Mouse (Mus musculus): ENCODE results near the gene Hebp2.

The Hebp2 gene

DNA sequence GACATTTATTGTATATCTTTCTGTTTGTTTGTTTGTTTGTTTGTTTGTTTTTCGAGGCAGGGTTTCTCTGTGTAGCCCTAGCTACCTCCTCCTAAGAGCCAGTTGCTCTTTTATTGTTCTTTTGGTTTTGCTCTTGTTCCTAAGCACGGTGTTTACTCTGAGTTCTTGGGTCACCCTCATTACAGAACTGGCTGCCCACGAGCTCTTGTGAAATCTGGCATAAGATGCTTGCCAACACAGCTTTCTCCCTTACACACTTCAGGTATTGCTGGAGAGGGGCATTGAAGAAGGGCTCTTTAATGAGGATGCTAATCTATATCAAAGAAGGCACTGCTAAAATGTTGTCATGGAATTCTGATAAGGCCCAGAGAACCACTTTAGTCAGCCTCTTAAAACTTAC lies 35.2 kb downstream of the Hebp2 start:
- no peak for DNase-seq (ENCODE audit: low read depth, low spot score)

DNA sequence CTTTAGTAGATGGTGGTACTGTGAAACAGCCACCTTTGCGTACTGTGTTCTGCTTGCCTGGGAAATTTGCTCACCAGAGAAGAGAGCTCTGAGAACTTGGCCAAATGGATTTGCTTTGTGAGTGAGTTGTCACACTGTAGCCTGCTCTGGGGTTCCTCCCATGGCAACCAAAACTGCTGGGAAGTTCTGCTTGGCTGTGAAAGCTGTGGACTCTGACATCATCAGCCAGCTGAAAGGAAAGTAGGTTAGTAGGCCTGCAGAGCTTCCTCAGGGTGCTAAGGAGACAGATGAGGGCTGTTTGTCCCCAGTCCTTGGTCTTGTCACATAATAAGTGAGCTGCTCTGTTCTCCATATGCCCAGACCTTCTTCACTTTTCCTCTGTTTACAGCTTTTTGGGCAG lies 37.3 kb downstream of the Hebp2 start:
- peak; percentile 39 for DNase-seq (ENCODE audit: low read depth, low spot score)

DNA sequence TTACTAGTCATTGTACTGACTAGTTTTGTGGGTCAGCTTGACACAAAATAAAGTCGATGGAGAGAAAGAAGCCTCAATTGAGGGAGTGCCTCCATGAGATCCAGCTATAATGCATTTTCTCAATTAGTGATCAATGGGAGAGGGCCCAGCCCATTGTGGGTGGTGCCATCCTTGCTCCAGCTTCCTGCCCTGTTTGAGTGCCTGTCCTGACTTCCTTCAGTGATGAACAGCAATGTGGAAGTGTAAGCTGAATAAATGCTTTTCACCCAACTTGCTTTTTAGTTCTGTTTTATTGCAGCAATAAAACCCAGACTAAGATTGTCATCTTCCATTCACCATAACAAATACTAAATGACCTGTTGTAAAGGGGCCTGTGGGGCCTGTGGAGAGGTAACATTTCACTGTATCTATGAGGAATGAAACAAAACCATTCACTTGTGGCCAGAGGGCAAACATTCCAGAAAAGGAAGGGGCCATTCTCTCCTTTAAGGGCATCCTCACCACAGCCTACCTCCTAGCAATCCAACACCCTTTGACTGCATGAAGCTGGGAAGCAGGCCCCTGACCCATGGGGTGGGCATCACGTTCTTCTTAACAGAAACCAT lies 37.9 kb downstream of the Hebp2 start:
- no peak for DNase-seq (ENCODE audit: low read depth, low spot score)

DNA sequence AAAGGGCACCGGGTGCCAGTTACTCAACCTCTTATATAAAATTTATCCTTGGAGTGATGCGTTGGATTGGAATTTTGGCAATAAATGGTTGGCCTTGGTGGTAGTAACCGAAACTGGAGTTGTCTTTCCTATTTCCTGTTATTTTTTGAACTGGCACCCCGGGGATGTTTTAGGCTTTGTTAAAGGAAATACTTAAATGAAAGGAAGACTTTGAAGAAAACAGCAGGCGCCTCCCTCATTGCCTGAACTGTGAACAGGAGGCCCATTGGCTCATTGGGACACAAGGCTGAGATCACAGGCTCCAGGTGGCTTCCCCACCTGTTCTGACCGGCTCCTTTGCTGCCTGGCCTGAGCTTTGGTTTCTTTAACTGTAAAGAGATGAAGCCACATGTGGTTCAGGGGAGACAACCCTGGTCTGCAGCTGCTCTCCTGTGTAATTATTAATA lies 39.4 kb downstream of the Hebp2 start:
- DNase-seq (ENCODE audit: low read depth, low spot score), result no peak

DNA sequence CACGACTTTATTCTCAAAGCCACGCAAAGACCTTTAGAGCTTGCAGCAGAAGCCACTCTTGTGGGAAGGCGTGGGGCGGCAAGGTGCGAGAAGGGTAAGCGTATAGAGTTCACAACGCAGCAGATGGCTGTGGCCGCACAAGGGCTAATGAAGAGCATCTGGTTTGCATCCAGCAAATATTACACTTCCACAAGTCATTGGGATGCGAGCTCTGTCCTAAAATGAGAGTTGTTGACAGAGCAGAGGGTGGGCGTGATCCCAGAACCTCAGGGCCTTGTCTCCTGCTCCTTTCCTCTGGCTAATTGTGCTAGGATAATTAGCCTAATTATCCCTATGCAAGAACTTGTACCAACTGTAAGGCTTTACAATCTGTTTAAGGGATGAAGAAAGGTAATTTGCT lies 40.2 kb downstream of the Hebp2 start:
- no peak for DNase-seq (ENCODE audit: low read depth, low spot score)

DNA sequence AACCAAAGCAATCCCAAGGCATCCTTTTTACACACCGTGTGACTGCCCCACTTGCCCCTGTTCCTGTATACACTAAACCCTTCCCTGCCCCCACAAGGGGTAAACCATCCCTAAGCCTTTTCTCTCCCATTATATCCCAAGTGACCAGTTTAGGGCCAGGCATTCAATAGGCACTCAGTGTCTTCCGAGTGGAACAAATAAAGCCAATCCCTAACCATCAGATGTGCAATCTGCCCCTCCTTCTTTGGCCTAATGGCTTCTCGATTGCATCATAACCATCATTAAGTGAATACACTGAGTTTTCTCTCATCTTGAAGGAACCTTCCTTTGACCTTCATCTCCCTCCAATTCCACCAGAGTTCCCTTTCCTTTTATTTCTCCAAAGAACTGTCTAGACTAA lies 43.9 kb downstream of the Hebp2 start:
- DNase-seq (ENCODE audit: low read depth, low spot score), result no peak

DNA sequence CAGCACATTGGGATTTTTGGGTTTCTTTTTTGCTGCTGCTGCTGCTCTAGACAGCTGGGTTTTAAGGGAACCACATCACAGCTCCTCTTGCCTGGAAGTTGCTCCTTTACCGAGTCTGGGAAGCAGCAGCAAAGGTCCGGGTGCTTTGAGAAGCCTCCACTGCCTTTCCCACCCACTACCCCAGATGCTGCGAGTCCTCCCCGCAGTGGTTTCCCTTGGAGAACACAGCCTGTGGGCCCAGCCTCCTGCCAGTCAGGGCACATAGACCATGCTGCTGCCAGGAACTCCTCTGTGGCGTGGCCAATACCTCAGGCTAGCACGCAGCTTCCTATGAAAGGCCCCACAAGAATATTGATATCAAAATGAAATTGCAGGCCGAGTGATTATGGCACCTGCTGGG lies 48.8 kb downstream of the Hebp2 start:
- no peak for DNase-seq (ENCODE audit: low read depth, low spot score)

DNA sequence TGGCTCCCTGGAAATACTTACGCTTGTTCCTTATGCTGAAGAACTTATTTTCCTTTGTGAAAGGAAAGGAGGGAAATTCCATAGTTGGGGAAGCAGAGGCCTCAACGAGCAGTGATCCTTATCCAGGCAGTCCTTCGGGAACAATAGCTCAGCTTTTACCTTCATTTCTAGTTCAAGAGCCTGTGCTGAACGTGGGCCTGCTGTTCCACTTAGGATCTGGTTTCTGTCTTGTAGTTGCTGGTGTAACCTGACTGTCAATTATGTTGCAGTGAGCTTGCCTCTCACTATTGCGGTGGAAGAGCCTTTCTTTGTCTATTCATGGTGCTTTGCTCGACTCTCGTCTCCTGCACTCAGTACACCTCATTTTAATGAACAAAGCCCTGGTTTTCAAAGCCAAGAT lies 51.6 kb downstream of the Hebp2 start:
- DNase-seq (ENCODE audit: low read depth, low spot score), result no peak

DNA sequence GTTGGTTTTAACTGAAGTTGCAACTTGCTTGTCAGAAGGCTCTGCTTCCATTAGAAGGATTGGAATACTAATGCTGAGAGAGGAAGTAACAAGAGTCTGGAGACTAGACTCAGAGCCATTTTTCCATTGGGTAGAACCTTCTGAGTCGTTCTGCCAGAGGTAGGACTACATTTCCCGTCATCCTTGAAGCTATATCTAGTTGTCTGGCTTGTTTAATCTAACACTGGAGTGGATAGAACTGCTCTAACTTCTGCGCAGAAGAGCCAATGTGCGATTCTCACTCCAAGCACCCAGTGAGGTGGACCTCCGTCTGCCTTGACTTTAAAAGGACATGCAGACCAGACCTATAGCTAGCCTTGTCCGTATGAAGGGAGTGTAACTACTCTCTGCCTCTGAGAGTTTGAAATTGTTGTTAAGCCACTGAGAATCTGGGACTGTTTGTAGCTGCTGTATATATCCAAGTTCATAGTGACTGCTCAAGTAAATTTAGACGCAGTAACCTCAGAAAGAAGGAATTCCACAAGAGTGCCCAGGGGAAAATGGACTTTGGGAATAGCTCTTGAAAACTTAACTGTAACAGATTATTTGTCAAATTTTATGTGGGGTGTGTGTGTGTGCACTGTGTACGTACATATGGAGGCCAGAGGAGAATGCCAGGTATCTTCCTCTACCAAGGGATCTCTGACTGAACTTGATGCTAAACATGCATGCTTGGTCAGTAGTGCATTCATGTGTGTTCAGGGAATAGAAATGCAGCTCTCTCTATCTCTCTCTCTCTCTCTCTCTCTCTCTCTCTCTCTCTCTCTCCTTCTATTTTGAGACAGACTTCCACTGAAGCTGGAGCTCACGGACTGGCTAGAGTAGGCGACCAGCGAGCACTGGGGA lies 52.6 kb downstream of the Hebp2 start:
- DNase-seq (ENCODE audit: low read depth, low spot score), result no peak

DNA sequence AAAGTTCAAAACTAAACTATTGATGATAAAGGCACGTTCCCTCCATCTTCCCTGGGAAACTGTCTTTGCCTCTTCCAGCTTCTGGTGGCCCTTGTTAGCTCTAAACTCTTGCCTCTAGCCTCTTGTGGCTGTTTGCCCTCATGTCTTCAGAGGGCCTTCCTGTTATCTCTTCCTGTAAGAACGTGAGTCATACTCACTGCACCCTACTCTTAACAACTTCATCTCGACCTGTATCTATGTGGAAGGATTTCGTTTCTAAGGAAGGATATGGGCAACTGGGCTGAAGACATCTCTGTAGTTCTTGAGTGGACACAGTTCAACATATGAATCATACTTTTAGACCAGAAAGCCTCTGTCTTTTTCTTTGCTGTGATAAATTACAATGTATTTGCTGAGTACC lies 53.9 kb downstream of the Hebp2 start:
- DNase-seq (ENCODE audit: low read depth, low spot score), result no peak

DNA sequence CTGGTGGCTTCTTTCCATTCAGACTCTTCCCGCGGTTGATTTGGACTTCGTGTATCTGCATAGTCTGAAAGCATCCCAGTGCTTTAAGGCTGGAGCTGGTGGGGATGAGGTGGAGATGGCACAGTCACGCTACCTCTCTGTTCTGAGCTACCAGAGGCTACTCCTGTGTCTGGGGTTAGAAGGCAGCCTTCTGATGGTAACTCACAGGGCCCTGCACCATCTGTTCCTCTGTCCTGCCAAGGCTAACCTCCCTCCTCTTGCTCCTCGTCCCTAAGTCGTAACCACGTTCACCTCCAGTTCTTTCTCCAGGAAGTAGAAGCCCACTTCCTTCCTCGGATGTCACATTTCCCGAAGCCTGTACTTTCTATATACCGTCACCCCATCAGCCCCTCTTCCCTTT lies 55.9 kb downstream of the Hebp2 start:
- DNase-seq (ENCODE audit: low read depth, low spot score), result no peak

Data from telencephalon, adult 2 months (tissue).